Mouse (Mus musculus): ENCODE measurements around the gene Tmem132a.

GRCm38 (mm10) chr19:10896849-10897248 lies 27.1 kb upstream of the Tmem132a start:
- TF ChIP-seq CTCF (IDR thresholded peaks at IDR 0.05; ENCODE audit: low read depth) (no peak), EP300 (IDR thresholded peaks at IDR 0.05; ENCODE audit: low read depth) (no peak)

Measured in liver, postnatal 0 days (tissue).